Mouse (Mus musculus): ENCODE measurements at regions not wholly inside any gene's neighbourhood (a gene's known extent, or its start where the extent isn't known, plus 50 kb on each side); places are given as distances from the start of the nearest gene placed in this dataset.

- Histone ChIP-seq H3K4me3 (ENCODE audit: low read depth, low read length) (no peak overlapping the region), H3K4me2 (ENCODE audit: low read depth, low read length) (no peak overlapping the region), H3K4me1 (ENCODE audit: control insufficient read depth, insufficient read depth) (no peaks in the 10 kb centered on the region), H3K27me3 (ENCODE audit: control insufficient read depth, insufficient read depth, low read length) (no peaks in the 10 kb centered on the region), H3K9me3 (replicated peaks; ENCODE audit: control insufficient read depth, low read length) (no peaks in the 10 kb centered on the region), H3K27ac (ENCODE audit: low read depth) (no peak overlapping the region), H3K36me3 (replicated peaks; ENCODE audit: control insufficient read depth, insufficient read depth, low read length) (no peaks in the 10 kb centered on the region), H3K9ac (replicated peaks; ENCODE audit: low read depth, low read length) (no peak overlapping the region)
- TF ChIP-seq EP300 (IDR thresholded peaks at IDR 0.05; ENCODE audit: low read depth) (no peak), CTCF (IDR thresholded peaks at IDR 0.05; ENCODE audit: low read depth) (no peak)
- WGBS = 66% methylated on average over 12 of the region's 12 CpGs
- DNase-seq (ENCODE audit: low spot score) = no peak
- no peak for ATAC-seq (ENCODE audit: insufficient read depth, low read depth)
Measured at GRCm38 (mm10) chr7:40680567-40680966, 217.6 kb upstream of the Vstm2b start.

DNA sequence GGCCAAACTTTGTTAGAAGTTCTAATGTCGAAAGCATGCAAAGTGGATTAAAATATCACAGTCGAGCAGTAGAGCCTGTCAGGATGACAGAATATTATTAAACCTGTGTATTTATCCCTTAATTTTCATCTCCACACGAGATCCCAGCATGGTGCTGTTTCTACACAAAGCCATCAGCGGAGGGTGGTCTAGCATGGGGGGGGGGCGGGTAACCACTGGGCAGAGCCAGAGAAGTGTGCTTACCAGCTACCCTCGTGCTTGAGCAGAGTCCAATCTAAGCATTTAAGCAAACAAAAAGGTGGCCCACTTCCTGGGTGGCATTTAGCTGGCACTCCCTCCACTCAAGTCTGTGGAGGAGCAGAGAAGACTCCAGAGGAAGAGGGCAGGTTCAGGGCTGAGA lies 217.1 kb upstream of the Vstm2b start:
- H3K4me1 ChIP-seq (ENCODE audit: control insufficient read depth, insufficient read depth) = no peaks in the 10 kb centered on the region
- DNase-seq (ENCODE audit: low spot score) (no peak), ATAC-seq (ENCODE audit: insufficient read depth, low read depth) (no peak)
- 42% methylated on average over 6 of the region's 6 CpGs for WGBS
- no peaks in the 10 kb centered on the region for H3K27me3 ChIP-seq (ENCODE audit: control insufficient read depth, insufficient read depth, low read length)
- no peak overlapping the region for H3K9ac ChIP-seq (replicated peaks; ENCODE audit: low read depth, low read length)
- TF ChIP-seq CTCF (IDR thresholded peaks at IDR 0.05; ENCODE audit: low read depth) (no peak), EP300 (IDR thresholded peaks at IDR 0.05; ENCODE audit: low read depth) (no peak)
- no peak overlapping the region for H3K4me2 ChIP-seq (ENCODE audit: low read depth, low read length)
- no peaks in the 10 kb centered on the region for H3K9me3 ChIP-seq (replicated peaks; ENCODE audit: control insufficient read depth, low read length)
- H3K27ac ChIP-seq (ENCODE audit: low read depth) = no peak overlapping the region
- H3K4me3 ChIP-seq (ENCODE audit: low read depth, low read length) = no peak overlapping the region
- no peaks in the 10 kb centered on the region for H3K36me3 ChIP-seq (replicated peaks; ENCODE audit: control insufficient read depth, insufficient read depth, low read length)

DNA sequence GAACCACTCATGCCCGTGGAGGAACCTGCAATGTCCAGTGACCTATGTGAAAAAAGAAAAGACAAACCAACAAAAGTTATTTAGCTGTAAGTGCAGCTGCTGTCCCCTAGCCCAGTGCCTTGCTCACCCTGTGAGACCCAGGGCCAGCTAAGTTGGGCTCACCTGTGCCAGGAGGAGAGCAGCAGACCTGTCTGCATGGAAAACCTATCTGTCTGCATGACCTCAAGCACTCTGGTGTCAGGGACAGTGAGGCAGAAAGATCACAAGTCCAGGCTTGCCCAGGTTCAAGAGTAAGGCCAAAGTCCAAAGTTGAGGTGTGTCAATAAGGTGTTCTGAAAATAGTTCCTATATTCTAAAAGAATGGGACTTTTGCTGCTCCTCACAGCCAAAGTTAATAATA lies 215.0 kb upstream of the Vstm2b start:
- no peaks in the 10 kb centered on the region for H3K36me3 ChIP-seq (replicated peaks; ENCODE audit: control insufficient read depth, insufficient read depth, low read length)
- no peak overlapping the region for H3K9ac ChIP-seq (replicated peaks; ENCODE audit: low read depth, low read length)
- no peak for ATAC-seq (ENCODE audit: insufficient read depth, low read depth)
- H3K27me3 ChIP-seq (ENCODE audit: control insufficient read depth, insufficient read depth, low read length) = no peaks in the 10 kb centered on the region
- H3K4me2 ChIP-seq (ENCODE audit: low read depth, low read length) = no peak overlapping the region
- no peak for TF ChIP-seq CTCF (IDR thresholded peaks at IDR 0.05; ENCODE audit: low read depth)
- TF ChIP-seq EP300 (IDR thresholded peaks at IDR 0.05; ENCODE audit: low read depth) = no peak
- DNase-seq (ENCODE audit: low spot score) = no peak
- no peak overlapping the region for H3K27ac ChIP-seq (ENCODE audit: low read depth)
- no peaks in the 10 kb centered on the region for H3K4me1 ChIP-seq (ENCODE audit: control insufficient read depth, insufficient read depth)
- WGBS = 50% methylated on average over 1 of the region's 1 CpGs
- no peak overlapping the region for H3K4me3 ChIP-seq (ENCODE audit: low read depth, low read length)
- H3K9me3 ChIP-seq (replicated peaks; ENCODE audit: control insufficient read depth, low read length) = no peaks in the 10 kb centered on the region

DNA sequence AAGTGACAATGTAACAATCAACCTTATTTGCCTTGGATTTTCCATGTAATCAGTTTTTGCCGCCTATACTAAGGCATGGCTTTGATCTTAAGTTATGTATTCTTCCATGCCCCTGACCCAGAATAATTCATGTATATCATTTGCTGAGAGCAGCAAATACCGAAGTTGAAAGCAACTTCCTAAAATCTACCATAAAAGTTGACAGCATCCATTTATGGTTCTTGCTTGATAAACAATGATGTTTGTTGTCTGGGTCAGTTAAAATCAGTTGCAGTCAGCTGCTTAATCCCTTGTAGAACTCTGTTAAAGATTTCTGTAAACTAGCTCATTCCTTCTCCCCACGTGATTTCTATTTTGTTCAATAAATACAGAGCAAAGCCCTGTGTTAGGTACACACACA lies 214.5 kb upstream of the Vstm2b start:
- 63% methylated on average over 3 of the region's 3 CpGs for WGBS
- H3K36me3 ChIP-seq (replicated peaks; ENCODE audit: control insufficient read depth, insufficient read depth, low read length) = no peaks in the 10 kb centered on the region
- no peaks in the 10 kb centered on the region for H3K9me3 ChIP-seq (replicated peaks; ENCODE audit: control insufficient read depth, low read length)
- H3K4me2 ChIP-seq (ENCODE audit: low read depth, low read length) = no peak overlapping the region
- TF ChIP-seq CTCF (IDR thresholded peaks at IDR 0.05; ENCODE audit: low read depth) (no peak), EP300 (IDR thresholded peaks at IDR 0.05; ENCODE audit: low read depth) (no peak)
- DNase-seq (ENCODE audit: low spot score) (no peak), ATAC-seq (ENCODE audit: insufficient read depth, low read depth) (no peak)
- no peak overlapping the region for H3K9ac ChIP-seq (replicated peaks; ENCODE audit: low read depth, low read length)
- no peak overlapping the region for H3K27ac ChIP-seq (ENCODE audit: low read depth)
- H3K4me3 ChIP-seq (ENCODE audit: low read depth, low read length) = no peak overlapping the region
- H3K4me1 ChIP-seq (ENCODE audit: control insufficient read depth, insufficient read depth) = no peaks in the 10 kb centered on the region
- H3K27me3 ChIP-seq (ENCODE audit: control insufficient read depth, insufficient read depth, low read length) = no peaks in the 10 kb centered on the region

DNA sequence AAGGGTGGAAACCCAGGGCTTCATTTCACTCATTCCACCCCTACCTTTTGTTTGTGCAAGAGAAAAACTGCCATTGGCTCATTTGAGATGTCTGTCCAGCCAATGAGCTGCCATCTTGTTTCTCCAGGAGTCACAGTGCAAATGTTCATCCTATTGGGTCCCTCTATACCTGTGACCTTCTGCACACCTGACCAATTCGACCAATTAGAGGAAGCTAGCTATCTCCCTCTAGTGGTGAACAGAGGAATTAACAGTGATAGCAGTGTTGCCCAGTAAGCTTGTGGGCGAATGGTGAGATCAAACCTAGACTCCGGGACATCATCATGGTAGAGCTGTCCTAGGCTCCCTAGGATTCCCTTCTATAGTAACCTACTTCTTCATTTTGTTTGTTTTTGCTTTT lies 211.1 kb upstream of the Vstm2b start:
- H3K4me3 ChIP-seq (ENCODE audit: low read depth, low read length) = no peak overlapping the region
- ATAC-seq (ENCODE audit: insufficient read depth, low read depth) (no peak), DNase-seq (ENCODE audit: low spot score) (no peak)
- TF ChIP-seq EP300 (IDR thresholded peaks at IDR 0.05; ENCODE audit: low read depth) (no peak), CTCF (IDR thresholded peaks at IDR 0.05; ENCODE audit: low read depth) (no peak; the same call in 1 of the 2 replicates)
- H3K36me3 ChIP-seq (replicated peaks; ENCODE audit: control insufficient read depth, insufficient read depth, low read length) = no peaks in the 10 kb centered on the region
- 81% methylated on average over 3 of the region's 3 CpGs for whole genome bisulfite sequencing
- H3K9ac ChIP-seq (replicated peaks; ENCODE audit: low read depth, low read length) = no peak overlapping the region
- no peaks in the 10 kb centered on the region for H3K27me3 ChIP-seq (ENCODE audit: control insufficient read depth, insufficient read depth, low read length)
- H3K9me3 ChIP-seq (replicated peaks; ENCODE audit: control insufficient read depth, low read length) = no peaks in the 10 kb centered on the region
- H3K4me2 ChIP-seq (ENCODE audit: low read depth, low read length) = no peak overlapping the region
- no peaks in the 10 kb centered on the region for H3K4me1 ChIP-seq (ENCODE audit: control insufficient read depth, insufficient read depth)
- no peak overlapping the region for H3K27ac ChIP-seq (ENCODE audit: low read depth)

- Histone ChIP-seq H3K9me3 (replicated peaks; ENCODE audit: control insufficient read depth, low read length) (no peaks in the 10 kb centered on the region), H3K36me3 (replicated peaks; ENCODE audit: control insufficient read depth, insufficient read depth, low read length) (no peaks in the 10 kb centered on the region), H3K9ac (replicated peaks; ENCODE audit: low read depth, low read length) (no peak overlapping the region), H3K4me1 (ENCODE audit: control insufficient read depth, insufficient read depth) (no peaks in the 10 kb centered on the region), H3K27me3 (ENCODE audit: control insufficient read depth, insufficient read depth, low read length) (no peaks in the 10 kb centered on the region), H3K4me3 (ENCODE audit: low read depth, low read length) (no peak overlapping the region), H3K4me2 (ENCODE audit: low read depth, low read length) (no peak overlapping the region), H3K27ac (ENCODE audit: low read depth) (no peak overlapping the region)
- DNase-seq (ENCODE audit: low spot score) (no peak), ATAC-seq (ENCODE audit: insufficient read depth, low read depth) (no peak)
- no peak for TF ChIP-seq CTCF (IDR thresholded peaks at IDR 0.05; ENCODE audit: low read depth)
- TF ChIP-seq EP300 (IDR thresholded peaks at IDR 0.05; ENCODE audit: low read depth) = no peak
- 42% methylated on average over 4 of the region's 4 CpGs for WGBS
Measured at GRCm38 (mm10) chr7:40688546-40688945, 209.6 kb upstream of the Vstm2b start.

Data from heart, postnatal 0 days (tissue).